Mouse (Mus musculus) adrenal gland, postnatal 10 days (tissue): Measurements from ENCODE around the gene Optc. TPM values are rescaled to one million over a fixed set of nuclear protein-coding genes. Genes with fewer than 3 reads are reported as not detected.
A peak's percentile ranks its signal among the peaks of the same experiment; 100 is the strongest.

Experiments used
- DNase-seq: peaks from one replicate; pipeline ENCODE4 v3.0.0; 2021; ENCODE audit warnings: mixed read lengths
- total RNA-seq, 2 experiments: library from RNA; stranded (reverse); gene quantifications; 2 replicates each; pipeline ENCODE4 v1.2.3; 2021

Gene Optc
- total RNA-seq, 2 experiments from 2014 or later = 1.7 to 2.5 TPM

DNA sequence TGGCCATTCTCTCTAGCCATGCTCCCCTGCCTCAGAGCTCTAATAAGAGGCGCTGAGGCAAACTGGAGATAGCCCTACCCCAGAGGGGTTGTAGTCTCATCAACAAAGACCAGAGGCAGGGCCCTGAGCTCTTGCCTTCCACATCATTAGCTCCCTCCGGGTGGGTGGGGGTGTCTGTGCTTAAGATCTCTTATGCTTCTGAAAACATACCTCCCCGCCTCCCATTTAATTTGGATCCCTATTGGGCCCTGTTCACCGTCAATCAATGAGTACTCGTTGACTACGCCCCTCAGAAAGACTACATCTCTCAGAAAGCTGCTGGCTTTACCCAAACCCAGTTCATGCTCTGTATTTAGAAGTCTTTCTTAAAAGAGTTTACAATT lies 10.3 kb upstream of the Optc start:
- no peak for DNase-seq

DNA sequence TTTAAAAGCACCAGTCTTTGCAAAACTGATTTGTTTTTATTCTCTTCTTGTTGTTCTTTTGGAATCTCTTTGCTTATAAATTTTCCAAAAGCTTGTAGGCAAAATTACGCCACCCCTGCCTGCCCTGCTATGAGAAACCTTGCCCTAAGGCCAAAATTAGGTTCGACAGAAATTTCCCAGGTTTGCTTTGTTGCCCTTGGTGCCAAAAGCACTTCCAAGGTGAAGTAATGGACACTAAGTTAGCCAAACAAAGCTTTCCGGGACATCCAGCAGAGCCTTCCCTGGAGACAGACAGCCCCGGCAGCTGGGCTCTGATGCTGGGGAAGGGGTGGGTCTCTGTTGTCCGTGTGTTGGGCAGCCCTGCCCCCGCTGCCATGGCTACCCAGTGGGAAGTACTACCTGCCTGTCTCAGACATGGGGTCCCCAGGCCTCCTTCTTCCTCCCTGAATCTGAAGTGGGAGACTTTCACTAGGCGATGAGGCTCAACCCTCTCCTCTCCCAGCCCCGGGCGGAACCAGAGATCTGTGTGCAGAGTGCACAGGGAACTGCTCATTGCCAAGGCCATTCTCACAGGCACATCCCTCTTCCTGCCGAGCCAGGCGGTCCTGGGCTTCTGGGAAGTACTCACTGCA lies 9.8 kb upstream of the Optc start:
- DNase-seq = peak; percentile 70

- peak; percentile 88 for DNase-seq
Observed at GRCm38 (mm10) chr1:133915723-133916355, 8.0 kb upstream of the Optc start.

- no peak for DNase-seq
Observed at GRCm38 (mm10) chr1:133915115-133915514, 7.3 kb upstream of the Optc start.

GRCm38 (mm10) chr1:133913018-133913417 lies 5.2 kb upstream of the Optc start:
- DNase-seq = no peak

DNA sequence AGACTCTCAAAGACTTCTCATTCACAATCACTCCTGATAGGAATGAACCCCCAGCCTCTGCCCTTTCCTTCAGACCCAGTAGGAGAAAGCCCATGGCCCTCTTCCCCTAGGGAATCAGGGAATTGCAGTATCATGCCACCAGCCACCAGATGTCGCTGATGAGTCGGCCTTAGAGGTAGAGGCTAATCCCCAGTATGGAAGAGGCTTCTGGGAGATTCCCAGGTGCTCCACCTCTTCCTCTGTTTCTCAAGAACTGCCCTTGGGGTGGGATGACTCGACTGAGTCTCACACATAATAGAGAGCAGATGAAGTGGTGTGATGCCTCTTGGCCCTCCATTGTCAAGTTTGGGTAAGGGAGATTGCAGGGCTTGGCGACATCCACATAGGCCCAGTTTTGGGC lies 3.7 kb upstream of the Optc start:
- DNase-seq = peak; percentile 84

DNA sequence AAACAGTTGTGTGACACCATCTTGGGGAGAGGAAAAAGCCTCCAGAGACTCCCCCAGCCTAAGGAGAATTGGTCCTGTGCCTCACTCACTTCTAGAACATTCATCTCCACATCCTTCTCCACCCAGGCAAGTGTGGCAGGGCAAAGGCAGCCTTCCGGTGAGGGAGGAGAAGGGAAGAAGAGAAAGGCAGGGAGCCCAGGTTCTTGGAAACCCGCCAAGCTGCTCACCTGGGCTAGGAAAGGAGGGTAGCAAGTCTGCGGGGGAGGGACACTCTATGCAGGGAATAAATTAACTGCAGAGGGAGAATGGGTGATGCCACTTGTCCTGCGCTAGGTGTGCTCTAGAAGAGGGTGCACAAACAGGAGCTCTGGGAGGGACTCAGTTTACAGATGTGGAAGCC lies 3.2 kb upstream of the Optc start:
- no peak for DNase-seq

DNA sequence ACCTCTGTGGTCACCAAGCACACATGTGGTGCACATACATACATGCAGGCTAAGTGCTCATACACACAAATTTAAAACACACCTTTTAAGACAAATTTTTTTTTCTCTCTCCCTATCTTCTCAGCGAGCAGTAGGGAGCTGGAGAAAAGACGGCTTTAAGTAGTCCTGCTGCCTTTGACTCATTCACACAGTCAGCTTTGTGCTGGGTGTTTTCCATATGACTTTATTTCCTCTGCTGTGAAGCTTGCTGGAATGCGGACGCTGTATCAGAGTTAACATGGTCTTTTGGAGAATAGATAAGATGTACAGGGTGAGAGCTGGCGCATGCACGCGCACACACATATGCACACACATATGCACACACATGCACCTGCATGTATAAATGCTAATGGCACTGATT lies 2.3 kb upstream of the Optc start:
- DNase-seq = no peak

GRCm38 (mm10) chr1:133908659-133909575 lies 1.1 kb upstream of the Optc start:
- DNase-seq = peak; percentile 59

GRCm38 (mm10) chr1:133906420-133906819 lies 1.4 kb downstream of the Optc start:
- no peak for DNase-seq

- peak; percentile 56 for DNase-seq
Observed at GRCm38 (mm10) chr1:133900825-133901224, 7.0 kb downstream of the Optc start.

DNA sequence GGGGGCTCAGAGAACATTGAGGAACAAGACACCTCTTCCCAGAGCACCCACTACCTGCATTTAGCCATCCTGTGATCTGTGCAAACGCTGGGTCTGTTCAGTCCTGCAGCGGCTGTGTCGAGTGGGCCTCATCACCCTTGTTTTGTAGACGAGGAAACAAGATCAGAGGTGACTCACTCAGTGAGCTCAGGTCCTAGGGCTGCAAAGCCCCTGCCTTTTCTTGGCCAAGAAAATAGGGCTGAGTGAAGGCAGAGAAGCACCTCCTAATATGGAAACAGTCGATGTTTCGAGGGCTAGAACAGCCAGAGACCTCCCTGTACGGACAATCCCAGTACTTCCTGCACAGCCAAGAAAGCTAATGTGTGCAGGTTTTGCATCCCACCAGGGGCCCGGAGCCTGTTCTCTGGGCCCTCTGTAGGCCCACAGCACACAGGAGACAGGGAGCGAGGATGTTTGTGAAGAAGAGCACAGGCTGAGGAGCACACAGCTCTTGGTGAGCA lies 8.7 kb downstream of the Optc start:
- no peak for DNase-seq

DNA sequence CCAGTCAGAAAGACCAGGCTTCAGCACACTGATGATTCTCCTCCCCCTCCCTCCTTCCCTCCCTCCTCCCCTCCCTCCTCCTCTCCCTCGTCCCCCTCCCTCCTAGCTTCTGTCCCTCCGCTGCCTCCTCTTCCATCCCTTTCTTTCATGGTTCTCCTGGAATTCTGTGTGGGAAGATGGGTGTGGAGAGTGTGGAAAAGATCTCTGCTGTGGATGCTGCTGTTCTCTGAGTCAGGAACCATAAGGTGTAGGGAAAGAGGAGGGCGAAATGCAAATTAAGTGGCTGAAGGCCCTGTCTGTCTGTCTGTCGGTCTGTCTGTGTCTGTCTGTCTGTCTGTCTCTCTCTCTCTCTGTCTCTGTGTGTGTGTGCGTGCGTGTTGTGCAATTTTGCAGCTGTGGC lies 10.5 kb downstream of the Optc start:
- no peak for DNase-seq

DNA sequence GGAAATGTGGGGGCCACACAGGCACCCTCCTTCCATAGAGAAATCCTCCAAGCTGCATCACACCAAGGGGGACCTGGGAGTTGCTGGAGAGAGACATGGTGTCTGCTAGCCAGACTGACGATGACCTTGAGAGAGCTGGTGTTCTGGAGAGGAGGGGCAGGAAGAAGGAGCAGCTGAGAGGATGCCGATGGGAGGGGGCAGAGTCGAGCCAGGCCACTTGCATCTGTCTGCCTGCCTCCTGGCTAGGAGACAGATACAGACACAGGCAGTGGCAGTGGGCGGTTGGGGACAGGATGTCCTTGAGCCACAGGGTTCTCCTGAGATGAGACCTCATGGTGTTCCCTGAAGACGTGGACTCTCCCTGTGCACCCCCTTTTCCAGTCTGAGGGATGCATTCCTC lies 16.3 kb downstream of the Optc start:
- peak; percentile 63 for DNase-seq

- DNase-seq = no peak
Observed at GRCm38 (mm10) chr1:133889949-133890598, 17.7 kb downstream of the Optc start.

- no peak for DNase-seq
Observed at GRCm38 (mm10) chr1:133887538-133888250, 20.1 kb downstream of the Optc start.

GRCm38 (mm10) chr1:133887044-133887443 lies 20.8 kb downstream of the Optc start:
- DNase-seq = no peak

DNA sequence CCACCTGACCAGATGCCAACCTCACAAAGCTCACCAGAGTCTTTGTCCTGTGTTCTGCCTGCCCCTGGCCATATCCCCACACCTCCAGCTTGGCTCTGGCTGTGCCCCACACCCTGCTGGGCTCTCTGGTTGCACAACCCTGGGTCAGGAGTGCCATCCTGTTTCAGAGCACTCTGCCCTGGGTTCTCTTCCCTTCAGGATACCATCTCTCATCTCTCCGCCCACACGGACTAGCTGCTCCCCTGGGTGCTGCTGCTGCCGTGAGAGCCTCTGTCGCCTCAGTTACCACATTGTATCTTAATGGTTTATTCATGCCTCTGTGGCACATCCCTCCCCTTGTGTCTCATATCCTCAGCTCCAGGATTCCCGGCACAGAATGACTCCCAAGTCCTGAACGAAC lies 21.4 kb downstream of the Optc start:
- DNase-seq = no peak

GRCm38 (mm10) chr1:133885811-133886210 lies 22.0 kb downstream of the Optc start:
- no peak for DNase-seq

DNA sequence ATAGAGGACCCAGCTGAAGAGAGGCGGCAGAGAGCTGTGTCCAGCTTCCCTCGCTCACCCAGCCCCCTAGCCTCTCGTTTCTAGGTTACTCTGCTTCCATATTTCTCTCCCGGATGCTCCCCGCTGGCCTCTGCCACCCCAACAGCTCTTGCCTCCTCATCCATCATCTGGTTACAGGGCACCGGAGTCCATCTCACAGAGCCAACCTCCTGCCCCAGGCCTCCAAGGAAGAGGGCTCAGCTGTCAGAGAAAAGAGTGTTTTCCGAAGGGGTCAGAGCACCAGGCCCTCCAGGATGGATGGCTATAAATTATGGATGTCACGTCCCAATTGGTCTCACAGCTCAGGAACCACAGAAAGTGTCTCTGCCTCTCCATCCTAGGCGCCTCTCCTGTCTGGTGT lies 23.1 kb downstream of the Optc start:
- DNase-seq = no peak

DNA sequence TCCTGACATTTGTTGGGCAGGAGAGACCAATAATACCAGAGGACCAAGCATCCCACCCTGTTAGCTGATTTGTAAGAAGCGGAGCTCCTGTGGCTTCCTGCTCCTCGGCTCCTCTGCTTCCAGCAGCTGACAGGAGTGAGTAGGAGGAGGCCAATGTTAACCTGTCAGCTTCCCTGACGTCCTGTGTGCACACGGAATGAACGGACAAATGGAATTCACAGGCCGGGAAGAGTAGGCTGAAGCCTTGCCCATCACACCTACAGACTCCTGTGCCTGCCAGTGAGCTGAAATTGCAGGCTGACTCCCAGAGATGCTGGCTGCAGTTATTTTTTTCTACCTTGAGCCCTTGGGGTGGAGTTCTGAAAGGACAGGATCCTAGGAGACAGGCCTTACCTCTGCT lies 23.7 kb downstream of the Optc start:
- no peak for DNase-seq
